Mouse (Mus musculus) lung, postnatal 0 days (tissue): ENCODE results near the gene Hectd4. TPM values are rescaled to one million over a fixed set of nuclear protein-coding genes. Genes with fewer than 3 reads are reported as not detected.

Experiments used
- ATAC-seq: fragments of 200-750 bp; cut with Nextera tagmentation; 2 replicates; pipeline ENCODE4 v1.8.0; 2017; ENCODE audit warnings: moderate library complexity
- DNase-seq: peaks from one replicate; pipeline ENCODE4 v3.0.0-alpha.2; 2016; ENCODE audit warnings: low spot score
- H3K27ac ChIP-seq: fragments of 300-500 bp; sonication (generic); 2 replicates; pipeline ENCODE4 v1.5.1; 2014; ENCODE audit warnings: antibody characterized with exemption, mild to moderate bottlenecking, low read length, mixed read lengths
- H3K27me3 ChIP-seq: fragments of 300-500 bp; sonication (generic); replicated peaks from 2 replicates; pipeline ENCODE4 v1.6.1; 2014; ENCODE audit warnings: low read length, mixed read lengths; ENCODE audit not compliant: insufficient read depth
- H3K36me3 ChIP-seq: fragments of 300-500 bp; sonication (generic); 2 replicates; pipeline ENCODE4 v1.6.1; 2014; ENCODE audit warnings: low read length, mixed read lengths; ENCODE audit not compliant: insufficient read depth
- H3K4me1 ChIP-seq: fragments of 300-500 bp; sonication (generic); 2 replicates; pipeline ENCODE4 v1.6.1; 2014; ENCODE audit warnings: antibody characterized with exemption, low read depth, low read length, mixed read lengths; ENCODE audit not compliant: insufficient read depth
- H3K4me2 ChIP-seq: fragments of 300-500 bp; sonication (generic); replicated peaks from 2 replicates; pipeline ENCODE4 v1.6.1; 2014; ENCODE audit warnings: low read depth, mild to moderate bottlenecking, low read length, moderate library complexity, mixed read lengths
- H3K4me3 ChIP-seq: fragments of 300-500 bp; sonication (generic); 2 replicates; pipeline ENCODE4 v1.5.1; 2014; ENCODE audit warnings: low read depth, low read length
- H3K9ac ChIP-seq: fragments of 300-500 bp; sonication (generic); replicated peaks from 2 replicates; pipeline ENCODE4 v1.6.1; 2014; ENCODE audit warnings: low read depth, mild to moderate bottlenecking
- H3K9me3 ChIP-seq: fragments of 300-500 bp; sonication (generic); 2 replicates; pipeline ENCODE4 v1.6.1; 2016; ENCODE audit warnings: low read length, mixed read lengths
- CTCF ChIP-seq: IDR thresholded peaks from 2 replicates; pipeline ENCODE4 v1.5.1; 2016; ENCODE audit warnings: antibody characterized with exemption, mild to moderate bottlenecking
- EP300 ChIP-seq: IDR thresholded peaks from 2 replicates; pipeline ENCODE4 v1.6.1; 2016; ENCODE audit warnings: antibody characterized with exemption, mild to moderate bottlenecking, control low read depth
- WGBS: fragments of 180-500 bp; shearing (Covaris S2); extraction: QIAGEN DNeasy Blood & Tissue Kit; methylation state at CpG from one replicate; pipeline ENCODE4 v1.1.7; 2014; 5-methylcytosine and 5-hydroxymethylcytosine counted together
- polyA plus RNA-seq: library from polyadenylated mRNA; unstranded; fragments of >200 nt; fragmentation: Nextera tagmentation; extraction: Ambion mirVana; gene quantifications from 2 replicates; pipeline ENCODE4 v1.2.1, GENCODE M21; 2015

Gene Hectd4
- polyA plus RNA-seq, 1 experiment from 2014 or later: 2.5 TPM

- H3K4me3 ChIP-seq: no peak overlapping the region
- H3K27me3 ChIP-seq: no peaks in the 10 kb centered on the region
- no peaks in the 10 kb centered on the region; the same call in 1 of the 2 replicates for H3K4me1 ChIP-seq
- H3K27ac ChIP-seq: no peak overlapping the region
- no peak for ATAC-seq
- peak; percentile 67 for DNase-seq
- H3K9ac ChIP-seq: 0 out of 2 replicates have a peak overlapping the region, but pooled peaks have one; percentile 3
- H3K4me2 ChIP-seq: no peak overlapping the region
- TF ChIP-seq CTCF: no peak
- no peak for TF ChIP-seq EP300
- 72% methylated on average over 5 of the region's 5 CpGs for WGBS
- no peaks in the 10 kb centered on the region for H3K9me3 ChIP-seq
- 0 out of 2 replicates have a peak, but pooled peaks cover 3% of the 10 kb centered on the region for H3K36me3 ChIP-seq
Observed at GRCm38 (mm10) chr5:121399540-121399939, 179.5 kb downstream of the Hectd4 start.

- WGBS: 44% methylated on average over 5 of the region's 5 CpGs
- Histone ChIP-seq H3K4me2 (no peak overlapping the region), H3K9ac (no peak overlapping the region), H3K4me3 (no peak overlapping the region), H3K36me3 (0 out of 2 replicates have a peak, but pooled peaks cover 3% of the 10 kb centered on the region), H3K4me1 (no peaks in the 10 kb centered on the region; the same call in 1 of the 2 replicates), H3K9me3 (no peaks in the 10 kb centered on the region), H3K27ac (no peak overlapping the region), H3K27me3 (no peaks in the 10 kb centered on the region)
- DNase-seq (peak; percentile 41), ATAC-seq (no peak)
- TF ChIP-seq EP300: no peak
- TF ChIP-seq CTCF: no peak
Observed at GRCm38 (mm10) chr5:121400064-121400463, 180.0 kb downstream of the Hectd4 start.

- WGBS: 64% methylated on average over 5 of the region's 5 CpGs
- TF ChIP-seq EP300 (no peak), CTCF (no peak)
Observed at GRCm38 (mm10) chr5:121400849-121401248, 180.8 kb downstream of the Hectd4 start.

GRCm38 (mm10) chr5:121407856-121408255, 187.8 kb downstream of the Hectd4 start:
- Histone ChIP-seq H3K27ac (no peak overlapping the region), H3K4me1 (no peaks in the 10 kb centered on the region), H3K36me3 (peaks cover 7% of the 10 kb centered on the region; the same call in 1 of the 2 replicates), H3K9me3 (no peaks in the 10 kb centered on the region), H3K4me2 (no peak overlapping the region), H3K27me3 (no peaks in the 10 kb centered on the region), H3K9ac (no peak overlapping the region), H3K4me3 (no peak overlapping the region)
- TF ChIP-seq EP300 (no peak), CTCF (no peak)
- 79% methylated on average over 8 of the region's 8 CpGs for WGBS
- no peak for ATAC-seq
- DNase-seq: no peak

More at GRCm38 (mm10) chr5:121400849-121401248, 180.8 kb downstream of the Hectd4 start:
- Histone ChIP-seq H3K4me2 (no peak overlapping the region), H3K27ac (no peak overlapping the region), H3K9ac (no peak overlapping the region), H3K36me3 (0 out of 2 replicates have a peak, but pooled peaks cover 3% of the 10 kb centered on the region), H3K9me3 (no peaks in the 10 kb centered on the region), H3K4me1 (no peaks in the 10 kb centered on the region; the same call in 1 of the 2 replicates), H3K27me3 (no peaks in the 10 kb centered on the region), H3K4me3 (no peak overlapping the region)
- ATAC-seq (no peak), DNase-seq (no peak)

GRCm38 (mm10) chr5:121410975-121411374, 191.0 kb downstream of the Hectd4 start:
- no peak overlapping the region for H3K27ac ChIP-seq
- no peak for ATAC-seq
- DNase-seq: no peak
- 87% methylated on average over 4 of the region's 4 CpGs for WGBS
- H3K4me1 ChIP-seq: no peaks in the 10 kb centered on the region
- H3K27me3 ChIP-seq: no peaks in the 10 kb centered on the region
- H3K9ac ChIP-seq: no peak overlapping the region
- no peak overlapping the region for H3K4me2 ChIP-seq
- H3K9me3 ChIP-seq: no peaks in the 10 kb centered on the region
- no peak overlapping the region for H3K4me3 ChIP-seq
- TF ChIP-seq EP300: no peak
- TF ChIP-seq CTCF: no peak
- H3K36me3 ChIP-seq: peaks cover 5% of the 10 kb centered on the region; the same call in 1 of the 2 replicates

Other genes with a start within 250 kb of the Hectd4 start
- not detected in 2 replicates for gene Rph3a, start 210.1 kb upstream of the Hectd4 start, polyA plus RNA-seq
- 19.7 and 20.0 TPM in 2 replicates for gene Ptpn11, start 28.8 kb upstream of the Hectd4 start, polyA plus RNA-seq
- gene Rpl6, start 15.7 kb upstream of the Hectd4 start, polyA plus RNA-seq: 373 and 397 TPM in 2 replicates
- 76.6 and 80.9 TPM in 2 replicates for gene Trafd1, start 165.4 kb downstream of the Hectd4 start, polyA plus RNA-seq
- gene Naa25, start 177.7 kb downstream of the Hectd4 start, polyA plus RNA-seq: 14.3 and 16.0 TPM in 2 replicates
- 36.1 and 40.4 TPM in 2 replicates for gene Tmem116, start 231.7 kb downstream of the Hectd4 start, polyA plus RNA-seq
- 122 and 123 TPM in 2 replicates for gene Erp29, start 232.3 kb downstream of the Hectd4 start, polyA plus RNA-seq